Mouse (Mus musculus) embryonic fibroblast, embryonic 13.5 days (primary cell): ENCODE measurements at regions not wholly inside any gene's neighbourhood (a gene's known extent, or its start where the extent isn't known, plus 50 kb on each side); places are given as distances from the start of the nearest gene placed in this dataset.

Experiments
- CTCF ChIP-seq: IDR thresholded peaks from 2 replicates; pipeline ENCODE4 v1.5.1; 2011; ENCODE audit warnings: mild to moderate bottlenecking, control low read depth, low read length, moderate library complexity, borderline replicate concordance; ENCODE audit not compliant: insufficient read depth
- POLR2A ChIP-seq: IDR thresholded peaks from 2 replicates; pipeline ENCODE4 v1.6.1; 2011; ENCODE audit warnings: low read depth, mild to moderate bottlenecking, control low read depth, low read length, moderate library complexity

GRCm38 (mm10) chr4:56673868-56674267 lies 66.0 kb upstream of the Gm26657 start:
- no peak for TF ChIP-seq POLR2A
- TF ChIP-seq CTCF: no peak
